Mouse (Mus musculus): ENCODE measurements around the gene Micu2.

The Micu2 gene

GRCm38 (mm10) chr14:57892961-57893360 lies 106.1 kb downstream of the Micu2 start:
- DNase-seq (ENCODE audit: low spot score), result no peak

- peak; percentile 95 for DNase-seq (ENCODE audit: low spot score)
These were observed 108.8 kb downstream of the Micu2 start, which contains the start of gene Zdhhc20 for GRCm38 (mm10) chr14:57890011-57890842. Gene Zdhhc20 (minus strand): TSS chr14:57890276.

GRCm38 (mm10) chr14:57889541-57890010 lies 109.5 kb downstream of the Micu2 start:
- peak; percentile 73 for DNase-seq (ENCODE audit: low spot score)

- no peak for DNase-seq (ENCODE audit: low spot score)
These were observed 111.9 kb downstream of the Micu2 start for GRCm38 (mm10) chr14:57887171-57887570.

GRCm38 (mm10) chr14:57886032-57886431 lies 113.0 kb downstream of the Micu2 start:
- DNase-seq (ENCODE audit: low spot score), result no peak

GRCm38 (mm10) chr14:57883341-57883740 lies 115.7 kb downstream of the Micu2 start:
- DNase-seq (ENCODE audit: low spot score), result no peak

- no peak for DNase-seq (ENCODE audit: low spot score)
These were observed 116.3 kb downstream of the Micu2 start for GRCm38 (mm10) chr14:57882720-57883119.

- peak; percentile 18 for DNase-seq (ENCODE audit: low spot score)
These were observed 117.3 kb downstream of the Micu2 start for GRCm38 (mm10) chr14:57881793-57882192.

GRCm38 (mm10) chr14:57881074-57881473 lies 118.0 kb downstream of the Micu2 start:
- DNase-seq (ENCODE audit: low spot score), result no peak

- DNase-seq (ENCODE audit: low spot score), result no peak
These were observed 121.1 kb downstream of the Micu2 start for GRCm38 (mm10) chr14:57877921-57878320.

GRCm38 (mm10) chr14:57866676-57867276 lies 132.3 kb downstream of the Micu2 start:
- no peak for DNase-seq (ENCODE audit: low spot score)
